Mouse (Mus musculus) heart, embryonic 11.5 days (tissue): Measurements from ENCODE around the gene Ccdc32. TPM values are rescaled to one million over a fixed set of nuclear protein-coding genes. Genes with fewer than 3 reads are reported as not detected.
A peak's percentile ranks its signal among the peaks of the same experiment; 100 is the strongest.
"Not testable (repeated sequence)": the region's sequence is repeated elsewhere in the genome, so short reads cannot be mapped to it uniquely, and the experiment has no call there.

ENCODE experiments used
- ATAC-seq: fragments of 200-750 bp; cut with Nextera tagmentation; replicated peaks from 2 replicates; pipeline ENCODE4 v1.8.0; 2017; ENCODE audit warnings: moderate library complexity; ENCODE audit not compliant: insufficient number of reproducible peaks, low FRiP score, low TSS enrichment
- H3K27ac ChIP-seq: fragments of 300-500 bp; sonication (generic); 2 replicates; pipeline ENCODE4 v1.5.1; 2014; ENCODE audit warnings: mild to moderate bottlenecking, low read depth, low read length
- H3K27me3 ChIP-seq: fragments of 300-500 bp; sonication (generic); 2 replicates; pipeline ENCODE4 v1.6.1; 2014; ENCODE audit warnings: mild to moderate bottlenecking, low read length, mixed read lengths; ENCODE audit not compliant: control insufficient read depth, insufficient read depth
- H3K36me3 ChIP-seq: fragments of 300-500 bp; sonication (generic); 2 replicates; pipeline ENCODE4 v1.6.1; 2014; ENCODE audit warnings: mild to moderate bottlenecking, low read length, moderate library complexity, mixed read lengths; ENCODE audit not compliant: control insufficient read depth, insufficient read depth
- H3K4me1 ChIP-seq: fragments of 300-500 bp; sonication (generic); 2 replicates; pipeline ENCODE4 v1.6.1; 2014; ENCODE audit warnings: low read length; ENCODE audit not compliant: control insufficient read depth, insufficient read depth
- H3K4me2 ChIP-seq: fragments of 300-500 bp; sonication (generic); 2 replicates; pipeline ENCODE4 v1.6.1; 2014; ENCODE audit warnings: mild to moderate bottlenecking, moderate library complexity
- H3K4me3 ChIP-seq: fragments of 300-500 bp; sonication (generic); 2 replicates; pipeline ENCODE4 v1.5.1; 2014; ENCODE audit warnings: low read depth, low read length
- H3K9ac ChIP-seq: fragments of 300-500 bp; sonication (generic); 2 replicates; pipeline ENCODE4 v1.6.1; 2014; ENCODE audit warnings: mild to moderate bottlenecking, low read depth, low read length, moderate library complexity
- H3K9me3 ChIP-seq: fragments of 300-500 bp; sonication (generic); replicated peaks from 2 replicates; pipeline ENCODE4 v1.6.1; 2016; ENCODE audit warnings: low read length; ENCODE audit not compliant: control insufficient read depth
- WGBS: fragments of 180-500 bp; shearing (Covaris S2); extraction: QIAGEN DNeasy Blood & Tissue Kit; methylation state at CpG from one replicate; pipeline ENCODE4 v1.1.7; 2014; ENCODE audit not compliant: insufficient replicate concordance; 5-methylcytosine and 5-hydroxymethylcytosine counted together
- polyA plus RNA-seq: library from polyadenylated mRNA; unstranded; fragments of >200 nt; fragmentation: Nextera tagmentation; extraction: Ambion mirVana; gene quantifications from 2 replicates; pipeline ENCODE4 v1.2.1, GENCODE M21; 2014

The Ccdc32 gene
- polyA plus RNA-seq, 1 experiment from 2014 or later: 16.4 TPM

GRCm38 (mm10) chr2:119019131-119019530 lies 10.1 kb downstream of the Ccdc32 start:
- Histone ChIP-seq H3K9ac (no peak overlapping the region), H3K4me2 (peak overlapping the region; percentile 34; the same call in 1 of the 2 replicates), H3K4me1 (peaks cover 9% of the 10 kb centered on the region), H3K4me3 (no peak overlapping the region), H3K9me3 (no peaks in the 10 kb centered on the region), H3K27ac (no peak overlapping the region), H3K36me3 (peaks cover 18% of the 10 kb centered on the region), H3K27me3 (no peaks in the 10 kb centered on the region)
- ATAC-seq: peak; percentile 39; the same call in 1 of the 2 replicates
- WGBS: 11% methylated on average over 5 of the region's 5 CpGs

GRCm38 (mm10) chr2:119018391-119019122 lies 10.6 kb downstream of the Ccdc32 start:
- 50% methylated on average over 22 of the region's 22 CpGs for WGBS
- H3K36me3 ChIP-seq: peaks cover 18% of the 10 kb centered on the region
- no peaks in the 10 kb centered on the region for H3K27me3 ChIP-seq
- peak overlapping the region; percentile 34; the same call in 1 of the 2 replicates for H3K4me2 ChIP-seq
- H3K4me3 ChIP-seq: no peak overlapping the region
- H3K4me1 ChIP-seq: peaks cover 9% of the 10 kb centered on the region
- H3K27ac ChIP-seq: 0 out of 2 replicates have a peak overlapping the region, but pooled peaks have one; percentile 17
- 0 out of 2 replicates have a peak, but pooled peaks have one; percentile 35 for ATAC-seq
- no peak overlapping the region for H3K9ac ChIP-seq
- H3K9me3 ChIP-seq: no peaks in the 10 kb centered on the region

GRCm38 (mm10) chr2:119017647-119018046 lies 11.5 kb downstream of the Ccdc32 start:
- no peak overlapping the region for H3K4me2 ChIP-seq
- no peaks in the 10 kb centered on the region for H3K27me3 ChIP-seq
- no peak for ATAC-seq
- H3K9me3 ChIP-seq: no peaks in the 10 kb centered on the region
- WGBS: 89% methylated on average over 3 of the region's 3 CpGs
- no peak overlapping the region for H3K27ac ChIP-seq
- peaks cover 9% of the 10 kb centered on the region for H3K4me1 ChIP-seq
- H3K36me3 ChIP-seq: peaks cover 18% of the 10 kb centered on the region
- no peak overlapping the region for H3K4me3 ChIP-seq
- H3K9ac ChIP-seq: no peak overlapping the region

- not testable (repeated sequence) for ATAC-seq, H3K27me3 ChIP-seq, H3K4me3 ChIP-seq, H3K36me3 ChIP-seq, H3K9ac ChIP-seq, H3K4me2 ChIP-seq, H3K27ac ChIP-seq, H3K9me3 ChIP-seq, H3K4me1 ChIP-seq
- 70% methylated on average over 4 of the region's 4 CpGs for WGBS
These were observed 12.9 kb downstream of the Ccdc32 start for GRCm38 (mm10) chr2:119016312-119016711.

- H3K4me3 ChIP-seq: no peak overlapping the region
- peaks cover 5% of the 10 kb centered on the region for H3K36me3 ChIP-seq
- peaks cover 9% of the 10 kb centered on the region for H3K4me1 ChIP-seq
- H3K27ac ChIP-seq: no peak overlapping the region
- 61% methylated on average over 12 of the region's 12 CpGs for WGBS
- H3K9me3 ChIP-seq: no peaks in the 10 kb centered on the region
- no peaks in the 10 kb centered on the region for H3K27me3 ChIP-seq
- no peak overlapping the region for H3K9ac ChIP-seq
- ATAC-seq: no peak
- H3K4me2 ChIP-seq: no peak overlapping the region
These were observed 13.5 kb downstream of the Ccdc32 start for GRCm38 (mm10) chr2:119015604-119016180.

GRCm38 (mm10) chr2:119014989-119015388 lies 14.2 kb downstream of the Ccdc32 start:
- Histone ChIP-seq H3K9ac (no peak overlapping the region), H3K9me3 (no peaks in the 10 kb centered on the region), H3K4me2 (no peak overlapping the region), H3K36me3 (peaks cover 5% of the 10 kb centered on the region), H3K4me1 (peaks cover 9% of the 10 kb centered on the region), H3K4me3 (no peak overlapping the region), H3K27me3 (no peaks in the 10 kb centered on the region), H3K27ac (no peak overlapping the region)
- ATAC-seq: no peak
- 72% methylated on average over 7 of the region's 7 CpGs for WGBS

- 87% methylated on average over 2 of the region's 2 CpGs for WGBS
These were observed 19.8 kb downstream of the Ccdc32 start for GRCm38 (mm10) chr2:119009376-119009775.

GRCm38 (mm10) chr2:119006886-119007285 lies 22.3 kb downstream of the Ccdc32 start:
- WGBS: 72% methylated on average over 7 of the region's 7 CpGs
- Histone ChIP-seq H3K9ac (no peak overlapping the region), H3K36me3 (no peaks in the 10 kb centered on the region), H3K9me3 (no peaks in the 10 kb centered on the region), H3K4me2 (no peak overlapping the region), H3K27me3 (no peaks in the 10 kb centered on the region), H3K4me3 (no peak overlapping the region), H3K4me1 (no peaks in the 10 kb centered on the region), H3K27ac (no peak overlapping the region)
- ATAC-seq: no peak

More at GRCm38 (mm10) chr2:119009376-119009775, 19.8 kb downstream of the Ccdc32 start:
- Histone ChIP-seq H3K4me2 (no peak overlapping the region), H3K27ac (no peak overlapping the region), H3K9me3 (no peaks in the 10 kb centered on the region), H3K9ac (no peak overlapping the region), H3K4me3 (no peak overlapping the region), H3K36me3 (no peaks in the 10 kb centered on the region), H3K27me3 (no peaks in the 10 kb centered on the region), H3K4me1 (no peaks in the 10 kb centered on the region)
- no peak for ATAC-seq
